Mouse (Mus musculus) small intestine, adult 2 months (tissue): ENCODE results near the gene Erbb3.

Experiments used
- CTCF ChIP-seq: fragments of 200-500 bp; IDR thresholded peaks from 2 replicates; pipeline ENCODE4 v1.5.1; 2012; ENCODE audit warnings: low read depth, mild to moderate bottlenecking, control low read depth, inconsistent platforms, low read length, moderate library complexity, mixed read lengths; ENCODE audit not compliant: insufficient replicate concordance, insufficient read length; ENCODE audit errors: extremely low read depth
- POLR2A ChIP-seq: fragments of 200-500 bp; IDR thresholded peaks from 2 replicates; pipeline ENCODE4 v1.6.1; 2012; ENCODE audit warnings: low read depth, mild to moderate bottlenecking, control low read depth, inconsistent platforms, low read length, moderate library complexity

- TF ChIP-seq CTCF (no peak), POLR2A (no peak)
These were observed 32.5 kb downstream of the Erbb3 start for GRCm38 (mm10) chr10:128556963-128557362.
